Mouse (Mus musculus) B cell, adult (primary cell): ENCODE results near the gene Ltbr. TPM values are rescaled to one million over a fixed set of nuclear protein-coding genes. Genes with fewer than 3 reads are reported as not detected.

Experiments
- total RNA-seq: library from RNA; stranded (reverse); gene quantifications from 4 replicates; pipeline ENCODE4 v1.2.4, GENCODE M21; 2023; ENCODE audit not compliant: inconsistent age

The Ltbr gene
- total RNA-seq = 0.48 to 2.2 TPM (median 1.1 TPM) in 4 replicates

GRCm38 (mm10) chr6:125313546-125314230 lies at the start of gene Ltbr:
Gene Ltbr, minus strand, starts transcription at chr6:125313885.

DNA sequence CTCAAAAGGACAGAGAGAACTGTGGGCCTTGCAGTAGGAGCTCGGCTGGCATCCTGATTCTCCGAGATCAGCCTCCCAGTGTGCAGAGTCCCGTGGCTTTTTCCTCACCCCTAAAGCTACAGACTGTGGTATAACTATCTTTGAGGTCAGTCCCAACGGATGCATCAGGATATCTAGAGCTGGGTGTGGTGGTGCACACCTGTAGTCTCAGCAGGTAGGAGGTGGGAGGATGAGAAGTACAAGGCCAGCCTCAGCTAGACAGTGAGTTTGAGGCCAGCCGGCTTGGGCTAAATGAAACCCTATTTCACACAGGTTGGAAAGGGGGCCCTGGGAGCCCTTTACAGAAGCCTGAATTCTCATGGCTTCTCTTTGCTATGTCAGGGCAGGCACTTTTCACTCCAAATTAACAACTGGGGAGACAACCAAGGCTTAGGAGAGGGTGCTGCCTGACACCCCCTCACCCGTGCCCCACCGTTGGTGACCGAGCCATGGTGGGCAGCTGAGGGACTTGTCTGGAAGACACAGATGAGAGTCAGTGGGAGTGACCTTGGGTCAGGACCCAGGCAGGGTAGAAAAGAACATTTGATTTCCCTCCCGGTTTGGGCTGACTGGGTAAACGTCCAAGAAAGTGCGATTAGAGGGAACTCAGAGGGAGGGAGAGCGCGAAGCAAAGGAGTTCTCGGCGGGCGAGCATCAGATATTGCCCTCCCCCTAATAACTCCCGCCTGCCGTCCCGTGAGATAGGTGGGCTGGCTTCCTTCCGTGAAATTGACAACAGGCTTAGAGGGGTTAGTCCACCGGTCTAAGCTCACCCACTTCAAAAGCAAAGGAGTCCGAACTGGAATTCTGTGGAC lies 35.3 kb upstream of the Ltbr start, which contains the start of gene Tnfrsf1a:
Tnfrsf1a (plus strand) TSS at position 642 of the 854 bp plus-strand sequence.

DNA sequence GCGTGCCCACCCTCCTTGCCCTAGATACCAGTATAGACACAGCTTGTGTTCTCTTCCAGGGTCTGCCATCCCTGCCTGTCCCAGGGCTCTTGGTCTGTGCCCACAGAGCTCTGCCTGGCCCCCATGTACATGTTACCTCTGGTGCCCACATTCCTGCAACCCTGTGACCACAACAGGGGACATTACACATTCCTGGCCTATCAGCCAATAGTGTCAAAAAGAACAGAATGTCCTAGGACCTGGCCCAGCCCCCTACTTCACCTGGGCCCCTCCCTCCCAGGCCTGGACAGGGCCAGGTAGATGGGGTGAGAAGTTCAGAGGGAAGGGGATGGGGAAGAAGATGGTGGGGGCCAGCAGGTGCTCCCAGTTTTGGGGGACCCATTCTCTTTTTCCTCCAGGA lies 6.6 kb upstream of the Ltbr start, which contains the start of gene Scnn1a:
Scnn1a (plus strand) TSS at position 337 of the 400 bp plus-strand sequence.

DNA sequence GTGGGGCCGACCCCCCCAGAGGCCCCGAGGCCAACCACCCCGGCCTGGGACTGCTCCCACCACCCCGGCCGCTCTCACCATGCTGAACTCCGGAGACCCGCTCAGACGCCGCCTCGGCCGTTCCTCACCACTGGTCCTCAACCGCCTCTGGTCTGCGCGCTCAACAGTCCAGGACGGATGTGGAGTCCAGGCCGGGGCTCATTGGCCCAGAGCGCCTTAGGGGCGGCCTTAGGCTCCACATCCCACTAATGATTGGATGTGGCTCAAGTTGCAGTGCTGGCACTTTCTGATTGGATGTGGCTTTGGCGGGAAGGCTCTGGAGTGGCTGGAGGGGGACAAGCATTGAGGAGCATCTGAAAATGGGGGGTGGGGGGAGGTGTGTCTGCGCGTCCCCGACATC lies 27.8 kb downstream of the Ltbr start, which contains the start of gene Tuba3a:
Tuba3a (minus strand) TSS at position 153 of the 400 bp plus-strand sequence.

Other genes starting within 250 kb of the Ltbr start
- gene Lpar5, start 246.0 kb downstream of the Ltbr start, total RNA-seq = 11.6 to 15.7 TPM (median 14.9 TPM) in 4 replicates
- gene Chd4, start 217.9 kb downstream of the Ltbr start, total RNA-seq = 343 to 381 TPM (median 359 TPM) in 4 replicates
- 38.6 to 47.8 TPM (median 40.7 TPM) in 4 replicates for gene Nop2, start 182.0 kb downstream of the Ltbr start, total RNA-seq
- gene Iffo1, start 168.6 kb downstream of the Ltbr start, total RNA-seq = 34.0 to 42.8 TPM (median 41.9 TPM) in 4 replicates
- gene Gapdh, start 147.4 kb downstream of the Ltbr start, total RNA-seq = 423 to 488 TPM (median 460 TPM) in 4 replicates
- gene Ncapd2, start 122.2 kb downstream of the Ltbr start, total RNA-seq = 44.6 to 67.4 TPM (median 48.7 TPM) in 4 replicates
- gene Mrpl51, start 122.1 kb downstream of the Ltbr start, total RNA-seq = 30.5 to 36.3 TPM (median 35.7 TPM) in 4 replicates
- gene Vamp1, start 98.3 kb downstream of the Ltbr start, total RNA-seq = 55.4 to 67.5 TPM (median 62.8 TPM) in 4 replicates
- 26.8 to 27.9 TPM (median 27.3 TPM) in 4 replicates for gene Tapbpl, start 82.0 kb downstream of the Ltbr start, total RNA-seq
- 0.51 to 3.1 TPM (median 1.2 TPM) in 4 replicates for gene Cd27, start 76.9 kb downstream of the Ltbr start, total RNA-seq
- gene Tuba3a, start 27.8 kb downstream of the Ltbr start, total RNA-seq = not detected in 4 replicates
- 0.15 TPM in 1 of 4 replicates, not detected in the others for gene Scnn1a, start 6.8 kb upstream of the Ltbr start, total RNA-seq
- gene Tnfrsf1a, start 35.5 kb upstream of the Ltbr start, total RNA-seq = 1.2 to 2.4 TPM (median 1.5 TPM) in 4 replicates
- not detected in 4 replicates for gene Plekhg6, start 66.9 kb upstream of the Ltbr start, total RNA-seq
- gene Cd9, start 180.9 kb upstream of the Ltbr start, total RNA-seq = 21.8 to 29.8 TPM (median 24.2 TPM) in 4 replicates
- 0.27 to 1.2 TPM (median 0.64 TPM) in 4 replicates for gene Vwf, start 232.9 kb upstream of the Ltbr start, total RNA-seq